Mouse (Mus musculus) kidney, embryonic 14.5 days (tissue): ENCODE results near the gene Nfkbie. TPM values are rescaled to one million over a fixed set of nuclear protein-coding genes. Genes with fewer than 3 reads are reported as not detected.

Source experiments
- ATAC-seq: fragments of 200-750 bp; cut with Nextera tagmentation; 2 replicates; pipeline ENCODE4 v1.8.0; 2017; ENCODE audit warnings: moderate number of reproducible peaks, mild to moderate bottlenecking, moderate TSS enrichment, moderate library complexity; ENCODE audit not compliant: low FRiP score, low TSS enrichment
- H3K27ac ChIP-seq: fragments of 300-500 bp; sonication (generic); 2 replicates; pipeline ENCODE4 v1.5.1; 2014; ENCODE audit warnings: low read depth, mild to moderate bottlenecking, low read length, moderate library complexity, mixed read lengths
- H3K27me3 ChIP-seq: fragments of 300-500 bp; sonication (generic); 2 replicates; pipeline ENCODE4 v1.6.1; 2014; ENCODE audit warnings: mild to moderate bottlenecking, low read length; ENCODE audit not compliant: control insufficient read depth, insufficient read depth
- H3K36me3 ChIP-seq: fragments of 300-500 bp; sonication (generic); 2 replicates; pipeline ENCODE4 v1.6.1; 2014; ENCODE audit warnings: low read length, mixed read lengths; ENCODE audit not compliant: control insufficient read depth, insufficient read depth
- H3K4me1 ChIP-seq: fragments of 300-500 bp; sonication (generic); 2 replicates; pipeline ENCODE4 v1.6.1; 2014; ENCODE audit warnings: low read length, mixed read lengths; ENCODE audit not compliant: control insufficient read depth, insufficient read depth
- H3K4me2 ChIP-seq: fragments of 300-500 bp; sonication (generic); replicated peaks from 2 replicates; pipeline ENCODE4 v1.6.1; 2014; ENCODE audit warnings: low read depth, mild to moderate bottlenecking, low read length
- H3K4me3 ChIP-seq: fragments of 300-500 bp; sonication (generic); 2 replicates; pipeline ENCODE4 v1.5.1; 2014; ENCODE audit warnings: mild to moderate bottlenecking, low read length
- H3K9ac ChIP-seq: fragments of 300-500 bp; sonication (generic); 2 replicates; pipeline ENCODE4 v1.6.1; 2014; ENCODE audit warnings: low read depth, mild to moderate bottlenecking, low read length, moderate library complexity
- H3K9me3 ChIP-seq: fragments of 300-500 bp; sonication (generic); 2 replicates; pipeline ENCODE4 v1.6.1; 2016; ENCODE audit warnings: low read length; ENCODE audit not compliant: control insufficient read depth
- WGBS: fragments of 180-500 bp; shearing (Covaris S2); extraction: QIAGEN DNeasy Blood & Tissue Kit; methylation state at CpG from one replicate; pipeline ENCODE4 v1.1.7; 2014; 5-methylcytosine and 5-hydroxymethylcytosine counted together
- polyA plus RNA-seq: library from polyadenylated mRNA; unstranded; fragments of >200 nt; fragmentation: Nextera tagmentation; extraction: Ambion mirVana; gene quantifications from 2 replicates; pipeline ENCODE4 v1.2.1, GENCODE M21; 2014

The Nfkbie gene
- polyA plus RNA-seq, 1 experiment from 2014 or later, result 4.8 TPM

GRCm38 (mm10) chr17:45564531-45565084 lies 9.1 kb downstream of the Nfkbie start:
- Histone ChIP-seq H3K4me3 (peak overlapping the region; percentile 89), H3K9me3 (no peaks in the 10 kb centered on the region), H3K4me2 (peak overlapping the region; percentile 85), H3K4me1 (no peaks in the 10 kb centered on the region; the same call in 1 of the 2 replicates), H3K36me3 (peaks cover 46% of the 10 kb centered on the region), H3K27ac (peak overlapping the region; percentile 90; the same call in 1 of the 2 replicates), H3K9ac (peak overlapping the region; percentile 89), H3K27me3 (no peaks in the 10 kb centered on the region)
- 12% methylated on average over 18 of the region's 18 CpGs for WGBS
- 0 out of 2 replicates have a peak, but pooled peaks have one; percentile 7 for ATAC-seq

- Histone ChIP-seq H3K27ac (no peak overlapping the region), H3K9me3 (no peaks in the 10 kb centered on the region), H3K9ac (peak overlapping the region; percentile 89; the same call in 1 of the 2 replicates), H3K4me2 (peak overlapping the region; percentile 85), H3K27me3 (no peaks in the 10 kb centered on the region), H3K4me1 (peaks cover 4% of the 10 kb centered on the region; the same call in 1 of the 2 replicates), H3K36me3 (peaks cover 51% of the 10 kb centered on the region), H3K4me3 (peak overlapping the region; percentile 89)
- 94% methylated on average over 11 of the region's 11 CpGs for WGBS
- no peak for ATAC-seq
Measured at GRCm38 (mm10) chr17:45565103-45565502, 9.6 kb downstream of the Nfkbie start.

- H3K36me3 ChIP-seq, result peaks cover 60% of the 10 kb centered on the region
- WGBS, result 64% methylated on average over 1 of the region's 1 CpGs
- H3K27me3 ChIP-seq, result no peaks in the 10 kb centered on the region
- no peak overlapping the region for H3K9ac ChIP-seq
- H3K27ac ChIP-seq, result peak overlapping the region; percentile 11; the same call in 1 of the 2 replicates
- ATAC-seq, result no peak
- H3K9me3 ChIP-seq, result no peaks in the 10 kb centered on the region
- H3K4me3 ChIP-seq, result no peak overlapping the region; the same call in 1 of the 2 replicates
- no peak overlapping the region for H3K4me2 ChIP-seq
- peaks cover 11% of the 10 kb centered on the region; the same call in 1 of the 2 replicates for H3K4me1 ChIP-seq
Measured at GRCm38 (mm10) chr17:45566031-45566359, 10.5 kb downstream of the Nfkbie start.

- Histone ChIP-seq H3K9ac (no peak overlapping the region), H3K9me3 (no peaks in the 10 kb centered on the region), H3K4me3 (no peak overlapping the region; the same call in 1 of the 2 replicates), H3K27ac (peak overlapping the region; percentile 11; the same call in 1 of the 2 replicates), H3K4me2 (no peak overlapping the region), H3K27me3 (no peaks in the 10 kb centered on the region), H3K36me3 (peaks cover 66% of the 10 kb centered on the region), H3K4me1 (peaks cover 15% of the 10 kb centered on the region; the same call in 1 of the 2 replicates)
- ATAC-seq, result peak; percentile 5; the same call in 1 of the 2 replicates
- 65% methylated on average over 18 of the region's 18 CpGs for WGBS
Measured at GRCm38 (mm10) chr17:45566360-45567161, 11.1 kb downstream of the Nfkbie start.

- Histone ChIP-seq H3K36me3 (peaks cover 70% of the 10 kb centered on the region), H3K4me3 (no peak overlapping the region), H3K27ac (no peak overlapping the region; the same call in 1 of the 2 replicates), H3K4me1 (peaks cover 17% of the 10 kb centered on the region; the same call in 1 of the 2 replicates), H3K9ac (no peak overlapping the region), H3K9me3 (no peaks in the 10 kb centered on the region), H3K27me3 (no peaks in the 10 kb centered on the region), H3K4me2 (no peak overlapping the region)
- 26% methylated on average over 4 of the region's 4 CpGs for WGBS
- ATAC-seq, result no peak
Measured at GRCm38 (mm10) chr17:45567162-45567601, 11.7 kb downstream of the Nfkbie start.

- ATAC-seq, result no peak
Measured at GRCm38 (mm10) chr17:45568990-45569389, 13.5 kb downstream of the Nfkbie start.

DNA sequence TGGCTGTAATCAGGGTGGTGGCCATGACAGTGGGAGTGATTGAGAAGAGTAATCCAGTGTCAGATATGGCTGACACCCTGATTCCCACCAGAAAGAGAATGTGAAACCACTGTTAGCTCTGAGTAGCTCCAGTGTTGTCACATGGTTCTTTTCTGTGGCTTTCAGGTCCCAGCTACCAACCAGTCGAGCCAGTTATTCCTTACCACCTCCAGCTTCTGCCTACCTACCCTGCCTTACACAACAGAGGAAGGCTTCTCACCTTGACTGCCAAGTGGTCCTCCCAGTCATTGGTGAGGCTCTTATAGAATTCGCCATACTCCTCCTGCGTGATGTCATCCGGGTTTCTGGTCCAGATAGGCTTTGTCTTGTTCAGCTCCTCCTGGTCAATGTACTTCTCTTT lies 14.5 kb downstream of the Nfkbie start:
- peaks cover 17% of the 10 kb centered on the region; the same call in 1 of the 2 replicates for H3K4me1 ChIP-seq
- H3K27ac ChIP-seq, result no peak overlapping the region
- H3K4me3 ChIP-seq, result no peak overlapping the region; the same call in 1 of the 2 replicates
- H3K9me3 ChIP-seq, result no peaks in the 10 kb centered on the region
- no peak for ATAC-seq
- WGBS, result 81% methylated on average over 4 of the region's 4 CpGs
- no peaks in the 10 kb centered on the region for H3K27me3 ChIP-seq
- peaks cover 69% of the 10 kb centered on the region for H3K36me3 ChIP-seq
- no peak overlapping the region for H3K4me2 ChIP-seq
- H3K9ac ChIP-seq, result no peak overlapping the region

More at GRCm38 (mm10) chr17:45568990-45569389, 13.5 kb downstream of the Nfkbie start:
- no peaks in the 10 kb centered on the region for H3K27me3 ChIP-seq
- H3K9ac ChIP-seq, result no peak overlapping the region
- WGBS, result 86% methylated on average over 12 of the region's 12 CpGs
- peaks cover 17% of the 10 kb centered on the region; the same call in 1 of the 2 replicates for H3K4me1 ChIP-seq
- H3K36me3 ChIP-seq, result peaks cover 70% of the 10 kb centered on the region
- H3K4me3 ChIP-seq, result no peak overlapping the region
- H3K27ac ChIP-seq, result no peak overlapping the region
- H3K9me3 ChIP-seq, result no peaks in the 10 kb centered on the region
- no peak overlapping the region for H3K4me2 ChIP-seq

DNA sequence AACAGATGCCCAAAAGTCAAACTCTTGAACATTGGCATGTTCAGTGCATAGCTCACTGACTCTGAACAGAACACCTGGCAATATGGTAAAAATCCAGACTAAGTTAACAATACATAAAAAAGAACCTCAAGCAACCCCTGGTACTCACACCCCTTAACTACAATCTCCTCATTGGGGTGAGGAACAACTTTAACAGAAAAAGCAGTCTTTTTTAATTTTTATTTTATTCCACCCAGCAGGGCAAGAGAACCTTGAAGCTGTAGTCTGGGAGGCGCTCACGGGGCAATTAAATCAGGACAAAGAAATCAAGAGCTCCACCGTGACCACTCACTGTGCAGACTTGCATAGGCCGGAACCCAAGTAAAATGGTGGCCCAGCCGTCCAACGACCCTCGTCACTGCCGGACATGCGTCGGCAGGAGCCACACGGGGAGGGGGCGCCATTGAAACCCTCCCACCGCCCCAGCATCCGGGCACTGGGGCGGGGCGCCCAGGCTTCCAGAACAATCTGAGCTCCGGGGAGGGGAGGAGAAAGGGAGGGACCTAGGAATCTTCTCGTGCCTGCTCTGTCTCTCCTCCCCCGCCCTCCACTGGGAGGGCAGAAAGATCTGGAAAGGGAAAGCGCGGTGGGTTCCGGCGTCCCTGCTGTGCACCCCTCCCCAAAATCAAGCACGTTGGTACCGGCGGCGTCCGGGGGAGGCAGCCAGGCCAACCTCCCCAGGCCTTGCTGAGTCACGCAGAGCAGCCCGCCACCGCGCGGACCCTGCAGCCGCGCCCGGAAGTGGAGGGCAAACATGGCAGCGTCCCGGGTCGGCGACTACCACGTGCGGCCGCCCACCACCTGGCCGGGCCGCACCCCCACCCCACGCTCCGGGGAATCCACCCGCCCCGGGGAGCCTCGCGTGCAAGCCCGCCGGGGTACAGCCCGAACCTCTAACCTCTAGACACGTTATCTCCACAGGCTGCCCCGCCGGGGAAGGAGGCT lies 16.9 kb downstream of the Nfkbie start:
- ATAC-seq, result peak; percentile 58
- H3K27me3 ChIP-seq, result no peaks in the 10 kb centered on the region
- peak overlapping the region; percentile 100 for H3K9ac ChIP-seq
- no peaks in the 10 kb centered on the region for H3K9me3 ChIP-seq
- peaks cover 46% of the 10 kb centered on the region for H3K36me3 ChIP-seq
- peaks cover 20% of the 10 kb centered on the region; the same call in 1 of the 2 replicates for H3K4me1 ChIP-seq
- peak overlapping the region; percentile 99 for H3K27ac ChIP-seq
- WGBS, result under 1% methylated on average over 52 of the region's 57 CpGs
- H3K4me3 ChIP-seq, result peak overlapping the region; percentile 100
- peak overlapping the region; percentile 74 for H3K4me2 ChIP-seq
